Mouse (Mus musculus): ENCODE measurements around the gene Gm3336. TPM values are rescaled to one million over a fixed set of nuclear protein-coding genes. Genes with fewer than 3 reads are reported as not detected.

The Gm3336 gene
- polyA plus RNA-seq, 1 experiment from 2014 or later, result not detected

DNA sequence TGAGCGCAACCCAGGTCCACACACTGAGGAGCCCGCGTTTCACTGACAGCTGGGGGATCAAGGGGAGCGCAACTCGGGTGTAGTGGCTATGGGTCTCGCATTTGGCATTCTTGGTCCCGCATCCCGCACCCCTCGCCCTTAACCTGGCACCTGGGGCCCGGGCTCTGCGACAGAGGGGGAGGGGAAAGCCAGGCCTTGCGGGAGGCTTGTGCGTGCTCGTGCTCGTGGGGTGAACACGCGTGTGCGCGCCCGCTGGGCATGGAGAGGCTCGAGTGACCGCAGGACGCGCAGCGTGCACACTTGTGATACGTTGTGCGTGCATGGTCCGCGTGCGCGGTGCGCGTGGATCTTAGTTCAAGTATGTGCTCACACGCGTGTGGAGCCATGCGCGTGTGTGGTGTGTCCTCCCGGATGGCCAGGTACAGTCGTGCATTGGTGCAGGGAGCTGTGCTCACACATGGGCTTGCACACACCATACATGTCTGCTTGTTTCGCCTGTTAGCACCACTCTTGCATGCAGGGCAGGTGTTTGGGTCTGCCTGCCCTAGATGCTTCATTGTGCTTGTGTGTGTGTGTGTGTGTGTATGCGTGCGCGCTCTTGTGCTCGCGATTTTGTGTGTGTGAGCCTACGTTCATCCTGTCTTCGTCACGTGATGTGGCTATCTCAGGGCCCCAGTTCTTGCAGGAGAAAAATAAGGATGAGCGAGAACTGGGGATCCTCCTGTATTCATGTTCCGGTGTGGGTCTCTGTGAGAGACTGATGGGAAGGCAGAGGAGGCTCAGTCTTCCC is 36.7 kb downstream of the Gm3336 start:
- H3K9ac ChIP-seq (replicated peaks), result peak overlapping the region; percentile 90
- ATAC-seq (replicated peaks), result peak; percentile 39
- no peaks in the 10 kb centered on the region for H3K9me3 ChIP-seq
- peaks cover 53% of the 10 kb centered on the region for H3K4me1 ChIP-seq
- WGBS, result 13% methylated on average over 50 of the region's 50 CpGs
- H3K27me3 ChIP-seq, result no peaks in the 10 kb centered on the region
- peak overlapping the region; percentile 74 for H3K4me3 ChIP-seq
- H3K4me2 ChIP-seq (replicated peaks), result peak overlapping the region; percentile 89
- H3K36me3 ChIP-seq, result peaks cover 23% of the 10 kb centered on the region
- H3K27ac ChIP-seq (replicated peaks), result peak overlapping the region; percentile 89

DNA sequence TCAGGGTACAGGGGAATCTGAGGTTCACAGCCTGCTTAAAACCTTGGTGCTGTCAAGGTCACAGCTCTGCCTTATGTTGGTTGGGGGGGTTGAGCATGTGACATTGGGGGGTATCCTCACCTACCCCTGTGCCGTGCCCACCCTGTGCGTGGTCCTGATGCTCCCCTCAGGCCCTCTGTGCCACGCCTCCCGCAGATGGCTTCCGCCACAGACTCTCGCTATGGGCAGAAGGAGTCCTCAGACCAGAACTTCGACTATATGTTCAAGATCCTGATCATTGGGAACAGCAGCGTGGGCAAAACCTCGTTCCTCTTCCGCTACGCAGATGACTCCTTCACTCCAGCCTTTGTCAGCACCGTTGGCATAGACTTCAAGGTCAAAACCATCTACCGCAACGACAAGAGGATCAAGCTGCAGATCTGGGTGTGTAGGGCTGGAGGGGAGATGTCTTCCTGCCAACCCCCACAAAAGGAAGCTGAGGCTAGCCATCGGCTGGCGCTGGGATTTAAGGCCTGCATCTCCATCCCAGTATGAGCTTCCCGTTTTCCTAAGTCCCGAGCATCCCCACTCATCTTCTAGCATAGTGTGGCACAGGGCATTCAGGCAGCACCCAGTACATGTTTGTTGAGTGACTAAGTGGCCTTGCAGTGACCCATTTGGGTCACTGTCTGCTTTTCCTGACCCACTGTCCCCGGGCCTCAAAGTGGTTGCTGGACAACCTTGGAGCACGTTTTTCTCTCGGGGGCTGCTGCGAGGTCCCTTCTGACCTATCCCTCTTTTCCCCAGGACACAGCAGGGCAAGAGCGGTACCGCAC is 37.5 kb downstream of the Gm3336 start:
- Histone ChIP-seq H3K27me3 (no peaks in the 10 kb centered on the region), H3K4me2 (replicated peaks) (peak overlapping the region; percentile 89), H3K4me3 (peak overlapping the region; percentile 74), H3K4me1 (peaks cover 57% of the 10 kb centered on the region), H3K36me3 (peaks cover 23% of the 10 kb centered on the region), H3K9ac (replicated peaks) (peak overlapping the region; percentile 90), H3K27ac (replicated peaks) (peak overlapping the region; percentile 89), H3K9me3 (no peaks in the 10 kb centered on the region)
- WGBS, result 87% methylated on average over 24 of the region's 24 CpGs
- no peak for ATAC-seq (replicated peaks)

DNA sequence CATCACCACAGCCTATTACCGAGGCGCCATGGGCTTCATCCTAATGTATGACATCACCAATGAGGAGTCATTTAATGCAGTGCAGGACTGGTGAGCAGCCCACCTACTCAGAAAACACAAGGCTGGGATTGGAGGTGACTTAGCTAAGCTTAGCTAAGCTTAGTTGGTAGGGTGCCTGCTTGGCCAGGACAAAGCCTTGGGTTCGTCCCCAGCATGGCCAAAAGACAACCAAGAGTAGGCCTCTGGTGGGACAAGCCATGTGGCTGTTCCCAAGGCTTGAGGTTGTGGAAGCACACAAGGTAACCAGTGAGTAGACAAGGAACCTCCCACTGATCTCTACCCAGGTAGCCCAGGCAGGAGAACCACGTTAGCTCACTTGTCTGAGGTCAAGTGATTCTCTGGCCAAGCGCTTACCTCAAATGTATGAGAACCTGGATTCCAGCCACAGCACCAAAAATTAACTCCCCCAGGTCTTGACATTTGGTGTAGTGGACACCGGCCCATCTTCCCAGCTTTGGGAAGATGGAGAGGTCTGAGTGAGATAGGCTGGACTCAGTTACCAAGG is 38.2 kb downstream of the Gm3336 start:
- no peak overlapping the region for H3K9ac ChIP-seq (replicated peaks)
- ATAC-seq (replicated peaks), result no peak
- H3K36me3 ChIP-seq, result peaks cover 23% of the 10 kb centered on the region
- 92% methylated on average over 6 of the region's 6 CpGs for WGBS
- no peaks in the 10 kb centered on the region for H3K27me3 ChIP-seq
- H3K9me3 ChIP-seq, result no peaks in the 10 kb centered on the region
- no peak overlapping the region for H3K4me2 ChIP-seq (replicated peaks)
- peaks cover 62% of the 10 kb centered on the region for H3K4me1 ChIP-seq
- H3K27ac ChIP-seq (replicated peaks), result peak overlapping the region; percentile 82
- H3K4me3 ChIP-seq, result no peak overlapping the region

DNA sequence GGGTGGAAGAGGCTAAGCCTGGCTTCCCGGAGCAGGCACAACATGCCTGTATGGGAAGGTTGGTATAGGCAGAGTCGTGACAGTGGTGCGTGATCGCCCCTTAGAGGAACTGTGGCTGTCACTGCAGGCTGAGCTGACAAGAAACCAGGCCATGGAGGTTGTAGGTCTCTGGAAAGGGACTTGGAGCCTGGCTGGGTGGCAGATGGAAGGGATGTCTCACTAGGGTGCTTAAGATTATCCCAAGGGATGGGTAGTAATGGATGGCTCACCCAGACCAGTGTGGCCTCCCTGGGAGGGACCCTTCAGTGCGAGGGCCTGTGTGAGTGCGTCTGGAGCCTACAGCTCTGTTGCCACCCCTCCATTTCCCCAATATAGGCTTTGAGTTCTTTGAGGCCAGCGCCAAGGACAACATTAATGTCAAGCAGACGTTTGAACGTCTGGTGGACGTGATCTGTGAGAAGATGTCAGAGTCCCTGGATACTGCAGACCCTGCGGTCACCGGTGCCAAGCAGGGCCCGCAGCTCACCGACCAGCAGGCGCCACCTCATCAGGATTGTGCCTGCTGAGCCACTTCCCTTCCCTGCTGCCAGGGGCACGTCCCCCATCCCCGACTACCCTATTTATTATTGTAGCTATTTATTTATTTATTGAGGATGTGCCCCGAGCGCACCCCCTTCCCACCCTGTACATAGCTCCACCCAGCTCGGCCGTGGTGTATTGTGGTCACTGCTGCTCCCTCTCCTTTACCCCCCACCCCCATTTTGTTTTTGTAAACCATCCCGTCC is 39.4 kb downstream of the Gm3336 start:
- Histone ChIP-seq H3K27me3 (no peaks in the 10 kb centered on the region), H3K4me3 (no peak overlapping the region), H3K9ac (replicated peaks) (no peak overlapping the region), H3K27ac (replicated peaks) (peak overlapping the region; percentile 82), H3K9me3 (no peaks in the 10 kb centered on the region), H3K4me2 (replicated peaks) (no peak overlapping the region), H3K4me1 (peaks cover 62% of the 10 kb centered on the region), H3K36me3 (peaks cover 23% of the 10 kb centered on the region)
- 57% methylated on average over 22 of the region's 22 CpGs for WGBS
- ATAC-seq (replicated peaks), result no peak

DNA sequence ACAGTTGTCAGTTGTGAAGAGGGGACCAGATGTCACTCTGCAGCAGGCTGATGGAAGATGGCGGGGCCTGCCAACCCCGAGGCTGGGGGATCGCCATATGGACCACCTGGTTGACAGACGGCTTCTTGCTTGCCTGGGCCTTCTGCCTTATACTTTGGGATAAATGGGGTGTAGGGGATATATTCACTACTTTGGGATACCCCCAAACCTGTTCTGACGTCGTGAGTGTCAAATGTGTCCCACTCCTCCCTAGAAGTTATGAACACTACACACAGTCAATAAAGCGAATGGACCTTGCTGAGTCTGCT is 39.9 kb downstream of the Gm3336 start:
- H3K9me3 ChIP-seq, result no peaks in the 10 kb centered on the region
- H3K36me3 ChIP-seq, result peaks cover 23% of the 10 kb centered on the region
- 59% methylated on average over 7 of the region's 7 CpGs for WGBS
- no peaks in the 10 kb centered on the region for H3K27me3 ChIP-seq
- H3K4me1 ChIP-seq, result peaks cover 62% of the 10 kb centered on the region
- H3K4me3 ChIP-seq, result no peak overlapping the region
- no peak for ATAC-seq (replicated peaks)
- no peak overlapping the region for H3K4me2 ChIP-seq (replicated peaks)
- H3K27ac ChIP-seq (replicated peaks), result peak overlapping the region; percentile 82
- H3K9ac ChIP-seq (replicated peaks), result no peak overlapping the region

DNA sequence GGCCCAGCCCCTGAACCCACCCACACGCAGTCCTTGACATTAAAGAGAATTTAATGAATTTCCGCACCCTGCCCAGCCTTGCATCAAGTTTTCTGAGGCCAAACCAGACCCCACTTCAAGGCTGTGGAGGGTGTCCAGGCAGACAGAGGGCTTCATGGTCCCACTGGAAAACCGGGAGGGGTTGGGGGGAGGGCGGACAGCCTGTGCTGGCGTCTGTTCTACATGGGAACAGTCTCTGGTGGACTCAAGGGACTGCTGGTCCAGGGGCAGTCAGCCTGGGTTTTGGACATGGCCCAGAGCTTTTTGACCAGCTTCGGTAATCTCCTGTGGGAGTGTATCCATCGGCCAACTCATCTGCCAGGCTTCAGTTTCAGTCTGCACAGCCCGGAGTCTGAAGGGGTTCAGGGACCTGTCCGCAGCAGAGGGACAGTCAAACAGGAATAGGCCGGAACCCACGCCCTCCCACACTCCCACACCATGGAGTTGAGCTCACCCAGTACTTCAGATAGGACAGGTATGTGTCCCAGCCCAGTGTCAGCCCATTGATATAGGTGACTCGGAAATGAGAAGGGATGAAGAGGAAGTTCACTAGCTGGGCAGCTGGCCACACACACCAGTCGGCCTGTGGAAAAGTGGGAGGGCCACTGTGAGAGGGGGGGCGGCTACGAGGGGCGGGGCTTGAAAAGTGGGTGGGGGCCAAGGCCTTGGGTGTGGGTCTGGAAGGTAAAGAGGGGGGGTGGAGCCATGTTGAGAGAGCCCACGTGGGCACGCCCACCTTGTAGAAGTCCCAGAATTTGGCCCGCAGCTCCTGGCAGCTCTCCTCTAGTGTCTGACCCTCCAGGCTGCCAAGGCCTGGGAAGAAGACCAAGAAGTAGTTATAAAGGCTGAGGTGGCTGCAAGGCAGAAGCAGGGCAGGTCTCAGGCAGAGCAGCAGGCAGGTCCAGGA is 40.5 kb downstream of the Gm3336 start:
- 67% methylated on average over 19 of the region's 19 CpGs for WGBS
- peak overlapping the region; percentile 82 for H3K27ac ChIP-seq (replicated peaks)
- peak overlapping the region; percentile 92; the same call in 1 of the 2 replicates for H3K4me2 ChIP-seq (replicated peaks)
- H3K9ac ChIP-seq (replicated peaks), result no peak overlapping the region
- H3K9me3 ChIP-seq, result no peaks in the 10 kb centered on the region
- H3K27me3 ChIP-seq, result no peaks in the 10 kb centered on the region
- H3K4me1 ChIP-seq, result peaks cover 62% of the 10 kb centered on the region
- 0 out of 2 replicates have a peak overlapping the region, but pooled peaks have one; percentile 69 for H3K4me3 ChIP-seq
- no peak for ATAC-seq (replicated peaks)
- peaks cover 23% of the 10 kb centered on the region for H3K36me3 ChIP-seq

DNA sequence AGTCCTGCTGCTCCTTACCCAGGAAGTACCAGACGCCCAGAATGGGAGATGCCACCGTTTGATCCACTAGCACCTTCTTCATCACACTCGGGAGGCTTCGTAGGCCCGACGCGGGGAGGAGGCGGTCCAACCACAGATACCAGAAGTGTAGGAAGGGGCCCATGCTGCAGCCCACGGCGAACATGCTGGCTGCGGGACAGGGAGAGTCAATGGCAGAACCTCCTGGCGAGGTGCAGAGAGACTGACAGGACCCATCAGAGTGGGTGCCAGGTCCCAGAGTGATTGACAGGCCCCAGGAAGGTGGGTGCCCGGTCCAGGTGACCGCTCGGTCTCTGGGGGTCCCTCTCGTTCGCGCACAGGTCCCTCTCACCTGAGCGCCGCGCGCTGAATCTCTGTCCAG is 42.0 kb downstream of the Gm3336 start:
- Histone ChIP-seq H3K27me3 (no peaks in the 10 kb centered on the region), H3K27ac (replicated peaks) (peak overlapping the region; percentile 82), H3K9me3 (no peaks in the 10 kb centered on the region), H3K36me3 (peaks cover 23% of the 10 kb centered on the region), H3K9ac (replicated peaks) (peak overlapping the region; percentile 77), H3K4me2 (replicated peaks) (peak overlapping the region; percentile 92), H3K4me3 (peak overlapping the region; percentile 69), H3K4me1 (peaks cover 56% of the 10 kb centered on the region)
- under 1% methylated on average over 22 of the region's 22 CpGs for WGBS
- ATAC-seq (replicated peaks), result no peak

DNA sequence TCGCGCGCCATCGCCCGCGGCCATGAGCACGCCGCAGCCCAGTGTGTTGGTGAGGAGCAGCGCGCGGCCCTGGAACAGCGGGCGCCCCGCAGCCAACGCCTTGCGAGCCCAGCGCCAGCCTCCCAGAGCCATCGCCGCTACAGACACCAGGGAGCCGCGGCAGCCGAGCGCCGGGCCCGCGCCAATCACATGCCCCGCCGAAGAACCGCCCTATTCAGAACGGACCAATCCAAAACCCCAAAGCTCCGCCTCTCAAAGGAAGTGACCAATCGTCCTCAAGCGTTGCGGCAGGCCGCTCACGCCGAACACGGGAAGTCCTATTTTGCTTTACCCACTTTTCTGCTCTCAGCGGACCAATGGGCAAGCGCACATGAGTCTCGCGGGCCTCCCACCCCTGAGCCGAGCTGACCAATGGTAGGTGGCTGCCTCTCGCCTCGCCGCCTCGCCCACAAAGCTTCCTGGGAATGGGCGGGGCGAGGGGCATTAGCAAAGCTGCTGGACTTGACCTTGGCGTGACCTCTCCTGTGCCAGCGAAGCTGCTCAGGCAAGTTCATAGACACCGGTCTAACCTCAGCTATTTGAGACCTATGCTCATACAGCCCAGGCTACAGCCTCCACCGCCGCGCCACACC is 42.5 kb downstream of the Gm3336 start, which contains the start of gene Mpv17l2:
Gene Mpv17l2 (minus strand): TSS at position 172 of the 632 bp plus-strand sequence.
- peak; percentile 95 for ATAC-seq (replicated peaks)
- Histone ChIP-seq H3K27ac (replicated peaks) (peak within 1 kb of the TSS; percentile 82), H3K9me3 (no peaks in the 10 kb centered on the region), H3K9ac (replicated peaks) (peak within 1 kb of the TSS; percentile 77), H3K27me3 (no peaks in the 10 kb centered on the region), H3K4me1 (peaks cover 53% of the 10 kb centered on the region), H3K4me3 (peak within 1 kb of the TSS; percentile 69), H3K4me2 (replicated peaks) (peak within 1 kb of the TSS; percentile 92), H3K36me3 (peaks cover 23% of the 10 kb centered on the region)
- under 1% methylated on average over 55 of the region's 55 CpGs for WGBS

DNA sequence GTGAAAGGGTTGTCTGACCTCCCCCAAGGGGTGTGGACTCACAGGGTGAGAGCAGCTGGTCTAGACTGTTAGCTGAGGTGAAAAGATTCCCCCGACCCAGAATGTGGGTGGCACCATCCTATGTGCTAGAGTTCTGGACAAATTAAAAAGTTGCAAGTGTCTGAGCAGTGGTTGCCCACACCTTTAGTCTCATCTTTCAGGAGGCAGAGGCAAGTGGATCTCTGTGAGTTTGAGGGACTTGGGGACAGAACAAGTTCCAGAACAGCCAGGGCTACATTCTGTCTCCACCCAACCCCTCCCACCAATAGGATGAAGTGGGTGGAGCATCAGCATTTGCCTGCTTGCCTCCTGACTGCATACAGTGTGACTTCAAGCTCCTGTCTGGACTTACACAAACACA is 43.8 kb downstream of the Gm3336 start:
- Histone ChIP-seq H3K4me1 (peaks cover 52% of the 10 kb centered on the region), H3K9me3 (no peaks in the 10 kb centered on the region), H3K4me2 (replicated peaks) (no peak overlapping the region), H3K36me3 (peaks cover 11% of the 10 kb centered on the region; the same call in 1 of the 2 replicates), H3K4me3 (no peak overlapping the region), H3K27me3 (0 out of 2 replicates have a peak, but pooled peaks cover 5% of the 10 kb centered on the region), H3K27ac (replicated peaks) (no peak overlapping the region), H3K9ac (replicated peaks) (no peak overlapping the region)
- no peak for ATAC-seq (replicated peaks)
- WGBS, result 81% methylated on average over 1 of the region's 1 CpGs

DNA sequence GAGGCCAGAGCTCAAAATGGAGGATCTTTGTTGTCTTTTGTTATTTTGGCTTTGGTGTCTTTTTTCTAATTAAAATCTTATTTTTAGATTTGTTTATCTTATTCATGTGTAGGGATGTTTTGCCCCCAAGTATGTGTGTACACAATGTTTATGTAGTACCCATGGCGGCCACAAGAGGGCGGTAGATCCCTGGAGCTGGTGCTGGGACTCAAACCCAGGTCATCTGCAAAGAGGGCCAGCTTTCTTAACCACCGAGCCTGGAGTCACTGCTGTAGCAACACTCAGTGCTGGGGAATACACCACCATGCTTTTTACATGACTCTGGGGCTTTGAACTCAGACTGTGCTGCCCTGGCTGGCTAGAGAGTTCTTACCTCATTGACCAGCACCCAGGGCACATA is 45.0 kb downstream of the Gm3336 start:
- Histone ChIP-seq H3K9ac (replicated peaks) (no peak overlapping the region), H3K4me1 (peaks cover 39% of the 10 kb centered on the region), H3K36me3 (peaks cover 12% of the 10 kb centered on the region), H3K27me3 (0 out of 2 replicates have a peak, but pooled peaks cover 5% of the 10 kb centered on the region), H3K4me2 (replicated peaks) (no peak overlapping the region), H3K4me3 (no peak overlapping the region), H3K9me3 (no peaks in the 10 kb centered on the region), H3K27ac (replicated peaks) (no peak overlapping the region)
- ATAC-seq (replicated peaks), result no peak
- 3% methylated on average over 3 of the region's 3 CpGs for WGBS

Data from forebrain, embryonic 15.5 days (tissue).